Mouse (Mus musculus) midbrain, embryonic 11.5 days (tissue): Measurements from ENCODE around the gene Podn. TPM values are rescaled to one million over a fixed set of nuclear protein-coding genes. Genes with fewer than 3 reads are reported as not detected.

Experiments
- ATAC-seq: fragments of 200-750 bp; cut with Nextera tagmentation; 2 replicates; pipeline ENCODE4 v1.8.0; 2017; ENCODE audit warnings: moderate TSS enrichment, moderate library complexity; ENCODE audit not compliant: low FRiP score
- DNase-seq: peaks from one replicate; pipeline ENCODE4 v3.0.0; 2015; ENCODE audit warnings: low spot score; ENCODE audit errors: missing footprints
- H3K27ac ChIP-seq: fragments of 300-500 bp; sonication (generic); 2 replicates; pipeline ENCODE4 v1.5.1; 2014; ENCODE audit warnings: low read depth, low read length
- H3K27me3 ChIP-seq: fragments of 300-500 bp; sonication (generic); 2 replicates; pipeline ENCODE4 v1.6.1; 2014; ENCODE audit warnings: mild to moderate bottlenecking, low read length, moderate library complexity, mixed read lengths; ENCODE audit not compliant: control insufficient read depth, insufficient read depth
- H3K36me3 ChIP-seq: fragments of 300-500 bp; sonication (generic); 2 replicates; pipeline ENCODE4 v1.6.1; 2014; ENCODE audit warnings: mild to moderate bottlenecking, low read length, moderate library complexity, mixed read lengths; ENCODE audit not compliant: control insufficient read depth, insufficient read depth
- H3K4me1 ChIP-seq: fragments of 300-500 bp; sonication (generic); 2 replicates; pipeline ENCODE4 v1.6.1; 2014; ENCODE audit warnings: low read length; ENCODE audit not compliant: control insufficient read depth, insufficient read depth
- H3K4me2 ChIP-seq: fragments of 300-500 bp; sonication (generic); 2 replicates; pipeline ENCODE4 v1.6.1; 2014; ENCODE audit warnings: mild to moderate bottlenecking, moderate library complexity
- H3K4me3 ChIP-seq: fragments of 300-500 bp; sonication (generic); 2 replicates; pipeline ENCODE4 v1.5.1; 2014; ENCODE audit warnings: low read depth, low read length
- H3K9ac ChIP-seq: fragments of 300-500 bp; sonication (generic); 2 replicates; pipeline ENCODE4 v1.6.1; 2014; ENCODE audit warnings: low read length
- H3K9me3 ChIP-seq: fragments of 300-500 bp; sonication (generic); 2 replicates; pipeline ENCODE4 v1.6.1; 2016; ENCODE audit warnings: low read length; ENCODE audit not compliant: control insufficient read depth
- WGBS: fragments of 180-500 bp; shearing (Covaris S2); extraction: QIAGEN DNeasy Blood & Tissue Kit; methylation state at CpG from one replicate; pipeline ENCODE4 v1.1.7; 2014; 5-methylcytosine and 5-hydroxymethylcytosine counted together
- polyA plus RNA-seq: library from polyadenylated mRNA; unstranded; fragments of >200 nt; fragmentation: Nextera tagmentation; extraction: Ambion mirVana; gene quantifications from 2 replicates; pipeline ENCODE4 v1.2.1, GENCODE M21; 2014

Gene Podn
- polyA plus RNA-seq, 1 experiment from 2014 or later = 0.45 TPM

- ATAC-seq (no peak), DNase-seq (no peak)
- 68% methylated on average over 5 of the region's 5 CpGs for WGBS
- H3K4me2 ChIP-seq = no peak overlapping the region
- no peak overlapping the region for H3K4me3 ChIP-seq
- no peak overlapping the region for H3K9ac ChIP-seq
- no peaks in the 10 kb centered on the region for H3K9me3 ChIP-seq
- H3K4me1 ChIP-seq = peaks cover 3% of the 10 kb centered on the region; the same call in 1 of the 2 replicates
- no peaks in the 10 kb centered on the region for H3K36me3 ChIP-seq
- H3K27me3 ChIP-seq = no peaks in the 10 kb centered on the region
- no peak overlapping the region for H3K27ac ChIP-seq
Measured at GRCm38 (mm10) chr4:108024641-108025040, 71.6 kb downstream of the Podn start.

GRCm38 (mm10) chr4:108023186-108023585 lies 73.1 kb downstream of the Podn start:
- DNase-seq = no peak
- Histone ChIP-seq H3K27ac (no peak overlapping the region), H3K9ac (no peak overlapping the region), H3K4me3 (no peak overlapping the region), H3K36me3 (no peaks in the 10 kb centered on the region), H3K4me1 (peaks cover 3% of the 10 kb centered on the region), H3K27me3 (no peaks in the 10 kb centered on the region), H3K4me2 (no peak overlapping the region), H3K9me3 (no peaks in the 10 kb centered on the region)
- no peak for ATAC-seq
- WGBS = 78% methylated on average over 4 of the region's 4 CpGs

- H3K4me2 ChIP-seq = no peak overlapping the region
- no peaks in the 10 kb centered on the region for H3K36me3 ChIP-seq
- no peak overlapping the region for H3K4me3 ChIP-seq
- no peaks in the 10 kb centered on the region for H3K9me3 ChIP-seq
- no peak overlapping the region for H3K9ac ChIP-seq
- 79% methylated on average over 6 of the region's 6 CpGs for WGBS
- H3K27ac ChIP-seq = no peak overlapping the region
- DNase-seq = no peak
- peaks cover under 1% of the 10 kb centered on the region for H3K4me1 ChIP-seq
- no peak for ATAC-seq
- H3K27me3 ChIP-seq = no peaks in the 10 kb centered on the region
Measured at GRCm38 (mm10) chr4:108020178-108020577, 76.1 kb downstream of the Podn start.

- H3K36me3 ChIP-seq = no peaks in the 10 kb centered on the region
- ATAC-seq = peak; percentile 47; the same call in 1 of the 2 replicates
- H3K9me3 ChIP-seq = no peaks in the 10 kb centered on the region
- no peak overlapping the region for H3K27ac ChIP-seq
- H3K27me3 ChIP-seq = no peaks in the 10 kb centered on the region
- no peak overlapping the region for H3K4me3 ChIP-seq
- no peaks in the 10 kb centered on the region; the same call in 1 of the 2 replicates for H3K4me1 ChIP-seq
- 57% methylated on average over 13 of the region's 14 CpGs for WGBS
- H3K4me2 ChIP-seq = no peak overlapping the region
- no peak for DNase-seq
- no peak overlapping the region for H3K9ac ChIP-seq
Measured at GRCm38 (mm10) chr4:108018961-108019921, 77.0 kb downstream of the Podn start.

- Histone ChIP-seq H3K4me3 (no peak overlapping the region), H3K9ac (no peak overlapping the region), H3K4me1 (no peaks in the 10 kb centered on the region; the same call in 1 of the 2 replicates), H3K4me2 (no peak overlapping the region), H3K9me3 (no peaks in the 10 kb centered on the region), H3K27ac (no peak overlapping the region), H3K27me3 (no peaks in the 10 kb centered on the region), H3K36me3 (no peaks in the 10 kb centered on the region)
- ATAC-seq (no peak), DNase-seq (no peak)
- WGBS = 51% methylated on average over 10 of the region's 10 CpGs
Measured at GRCm38 (mm10) chr4:108018241-108018923, 77.9 kb downstream of the Podn start.

GRCm38 (mm10) chr4:108017839-108018238 lies 78.4 kb downstream of the Podn start:
- no peaks in the 10 kb centered on the region for H3K27me3 ChIP-seq
- WGBS = 83% methylated on average over 7 of the region's 7 CpGs
- no peak overlapping the region for H3K27ac ChIP-seq
- H3K4me2 ChIP-seq = no peak overlapping the region
- H3K4me1 ChIP-seq = no peaks in the 10 kb centered on the region; the same call in 1 of the 2 replicates
- H3K9me3 ChIP-seq = no peaks in the 10 kb centered on the region
- no peak for ATAC-seq
- H3K9ac ChIP-seq = no peak overlapping the region
- no peaks in the 10 kb centered on the region for H3K36me3 ChIP-seq
- no peak for DNase-seq
- no peak overlapping the region for H3K4me3 ChIP-seq

- Histone ChIP-seq H3K27ac (no peak overlapping the region), H3K27me3 (no peaks in the 10 kb centered on the region), H3K9ac (no peak overlapping the region), H3K9me3 (no peaks in the 10 kb centered on the region), H3K36me3 (no peaks in the 10 kb centered on the region), H3K4me1 (no peaks in the 10 kb centered on the region; the same call in 1 of the 2 replicates), H3K4me3 (no peak overlapping the region), H3K4me2 (no peak overlapping the region)
- ATAC-seq (no peak), DNase-seq (no peak)
- WGBS = 83% methylated on average over 3 of the region's 3 CpGs
Measured at GRCm38 (mm10) chr4:108016321-108016720, 79.9 kb downstream of the Podn start.

GRCm38 (mm10) chr4:108015067-108015765 lies 81.0 kb downstream of the Podn start:
- Histone ChIP-seq H3K36me3 (no peaks in the 10 kb centered on the region), H3K9me3 (no peaks in the 10 kb centered on the region), H3K27me3 (no peaks in the 10 kb centered on the region), H3K4me2 (no peak overlapping the region), H3K27ac (no peak overlapping the region), H3K4me3 (no peak overlapping the region), H3K4me1 (no peaks in the 10 kb centered on the region; the same call in 1 of the 2 replicates), H3K9ac (no peak overlapping the region)
- DNase-seq (no peak), ATAC-seq (0 out of 2 replicates have a peak, but pooled peaks have one; percentile 38)
- WGBS = 62% methylated on average over 14 of the region's 14 CpGs
